Mouse (Mus musculus): ENCODE measurements at regions not wholly inside any gene's neighbourhood (a gene's known extent, or its start where the extent isn't known, plus 50 kb on each side); places are given as distances from the start of the nearest gene placed in this dataset.
A peak's percentile ranks its signal among the peaks of the same experiment; 100 is the strongest.

DNA sequence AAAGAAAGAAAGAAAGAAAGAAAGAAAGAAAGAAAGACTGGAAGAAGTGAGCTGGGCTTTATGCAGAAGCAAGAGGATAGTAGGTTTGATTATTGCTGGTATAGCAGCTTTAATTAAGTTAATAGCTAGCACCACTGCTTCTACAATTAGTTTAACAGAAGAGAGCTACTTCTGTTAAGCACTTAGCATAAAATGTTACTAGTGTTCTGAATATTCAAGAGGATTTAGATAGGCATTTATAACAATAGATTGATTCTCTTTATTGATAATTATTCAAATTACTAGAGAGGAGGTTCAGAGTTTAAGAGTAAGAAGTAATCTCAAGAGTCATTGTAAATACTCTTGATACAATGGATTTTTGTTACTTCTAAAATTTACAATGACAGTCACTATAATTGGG, 346.1 kb upstream of the Pdgfd start:
- no peaks in the 10 kb centered on the region for H3K27me3 ChIP-seq (ENCODE audit: control insufficient read depth, insufficient read depth, low read length, poor library complexity, severe bottlenecking)
- no peak overlapping the region for H3K9ac ChIP-seq (ENCODE audit: low read depth, poor library complexity, severe bottlenecking)
- H3K9me3 ChIP-seq (replicated peaks; ENCODE audit: control insufficient read depth, insufficient read depth, low read length, poor library complexity, severe bottlenecking): no peaks in the 10 kb centered on the region
- H3K36me3 ChIP-seq (ENCODE audit: control insufficient read depth, insufficient read depth, low read length, poor library complexity, severe bottlenecking): no peaks in the 10 kb centered on the region
- TF ChIP-seq CTCF (IDR thresholded peaks at IDR 0.05; ENCODE audit: low read depth, low read length) (no peak), EP300 (IDR thresholded peaks at IDR 0.05; ENCODE audit: insufficient read depth, low read depth, low read length) (no peak), POLR2A (IDR thresholded peaks at IDR 0.05; ENCODE audit: insufficient read depth, low read length) (no peak)
- H3K27ac ChIP-seq (ENCODE audit: insufficient read depth, low read length): no peak overlapping the region
- H3K4me3 ChIP-seq (ENCODE audit: low read depth, low read length): no peak overlapping the region
- no peaks in the 10 kb centered on the region for H3K4me1 ChIP-seq (ENCODE audit: control insufficient read depth, insufficient read depth, low read length)

GRCm38 (mm10) chr9:5828871-5829270, 339.5 kb upstream of the Pdgfd start:
- Histone ChIP-seq H3K4me1 (ENCODE audit: control insufficient read depth, insufficient read depth, low read length) (no peaks in the 10 kb centered on the region), H3K27me3 (ENCODE audit: control insufficient read depth, insufficient read depth, low read length, poor library complexity, severe bottlenecking) (no peaks in the 10 kb centered on the region)
- TF ChIP-seq POLR2A (IDR thresholded peaks at IDR 0.05; ENCODE audit: insufficient read depth, low read length) (no peak), EP300 (IDR thresholded peaks at IDR 0.05; ENCODE audit: insufficient read depth, low read depth, low read length) (no peak), CTCF (IDR thresholded peaks at IDR 0.05; ENCODE audit: low read depth, low read length) (no peak)

GRCm38 (mm10) chr9:5842381-5842780, 326.0 kb upstream of the Pdgfd start:
- H3K4me1 ChIP-seq (ENCODE audit: control insufficient read depth, insufficient read depth, low read length): no peaks in the 10 kb centered on the region
- no peak overlapping the region for H3K9ac ChIP-seq (ENCODE audit: low read depth, poor library complexity, severe bottlenecking)
- H3K27ac ChIP-seq (ENCODE audit: insufficient read depth, low read length): no peak overlapping the region
- H3K36me3 ChIP-seq (ENCODE audit: control insufficient read depth, insufficient read depth, low read length, poor library complexity, severe bottlenecking): no peaks in the 10 kb centered on the region
- TF ChIP-seq EP300 (IDR thresholded peaks at IDR 0.05; ENCODE audit: insufficient read depth, low read depth, low read length) (no peak), CTCF (IDR thresholded peaks at IDR 0.05; ENCODE audit: low read depth, low read length) (no peak), POLR2A (IDR thresholded peaks at IDR 0.05; ENCODE audit: insufficient read depth, low read length) (no peak)
- H3K9me3 ChIP-seq (replicated peaks; ENCODE audit: control insufficient read depth, insufficient read depth, low read length, poor library complexity, severe bottlenecking): 0 out of 2 replicates have a peak, but pooled peaks cover 2% of the 10 kb centered on the region
- no peak overlapping the region for H3K4me3 ChIP-seq (ENCODE audit: low read depth, low read length)
- H3K27me3 ChIP-seq (ENCODE audit: control insufficient read depth, insufficient read depth, low read length, poor library complexity, severe bottlenecking): no peaks in the 10 kb centered on the region

More at GRCm38 (mm10) chr9:5828871-5829270, 339.5 kb upstream of the Pdgfd start:
- Histone ChIP-seq H3K4me3 (ENCODE audit: low read depth, low read length) (no peak overlapping the region), H3K9ac (ENCODE audit: low read depth, poor library complexity, severe bottlenecking) (no peak overlapping the region), H3K27ac (ENCODE audit: insufficient read depth, low read length) (no peak overlapping the region), H3K36me3 (ENCODE audit: control insufficient read depth, insufficient read depth, low read length, poor library complexity, severe bottlenecking) (no peaks in the 10 kb centered on the region), H3K9me3 (replicated peaks; ENCODE audit: control insufficient read depth, insufficient read depth, low read length, poor library complexity, severe bottlenecking) (no peaks in the 10 kb centered on the region)

- Histone ChIP-seq H3K27me3 (ENCODE audit: control insufficient read depth, insufficient read depth, low read length, poor library complexity, severe bottlenecking) (no peaks in the 10 kb centered on the region), H3K9me3 (replicated peaks; ENCODE audit: control insufficient read depth, insufficient read depth, low read length, poor library complexity, severe bottlenecking) (no peaks in the 10 kb centered on the region), H3K27ac (ENCODE audit: insufficient read depth, low read length) (no peak overlapping the region), H3K4me3 (ENCODE audit: low read depth, low read length) (no peak overlapping the region), H3K9ac (ENCODE audit: low read depth, poor library complexity, severe bottlenecking) (no peak overlapping the region), H3K4me1 (ENCODE audit: control insufficient read depth, insufficient read depth, low read length) (no peaks in the 10 kb centered on the region), H3K36me3 (ENCODE audit: control insufficient read depth, insufficient read depth, low read length, poor library complexity, severe bottlenecking) (no peaks in the 10 kb centered on the region)
- TF ChIP-seq EP300 (IDR thresholded peaks at IDR 0.05; ENCODE audit: insufficient read depth, low read depth, low read length) (no peak), CTCF (IDR thresholded peaks at IDR 0.05; ENCODE audit: low read depth, low read length) (no peak), POLR2A (IDR thresholded peaks at IDR 0.05; ENCODE audit: insufficient read depth, low read length) (no peak)
Observed at GRCm38 (mm10) chr9:5879725-5880124, 288.7 kb upstream of the Pdgfd start.

- Histone ChIP-seq H3K27me3 (ENCODE audit: control insufficient read depth, insufficient read depth, low read length, poor library complexity, severe bottlenecking) (no peaks in the 10 kb centered on the region), H3K4me1 (ENCODE audit: control insufficient read depth, insufficient read depth, low read length) (no peaks in the 10 kb centered on the region), H3K4me3 (ENCODE audit: low read depth, low read length) (no peak overlapping the region), H3K9me3 (replicated peaks; ENCODE audit: control insufficient read depth, insufficient read depth, low read length, poor library complexity, severe bottlenecking) (peaks cover 31% of the 10 kb centered on the region), H3K9ac (ENCODE audit: low read depth, poor library complexity, severe bottlenecking) (no peak overlapping the region), H3K27ac (ENCODE audit: insufficient read depth, low read length) (no peak overlapping the region), H3K36me3 (ENCODE audit: control insufficient read depth, insufficient read depth, low read length, poor library complexity, severe bottlenecking) (no peaks in the 10 kb centered on the region)
- TF ChIP-seq POLR2A (IDR thresholded peaks at IDR 0.05; ENCODE audit: insufficient read depth, low read length) (no peak), CTCF (IDR thresholded peaks at IDR 0.05; ENCODE audit: low read depth, low read length) (no peak), EP300 (IDR thresholded peaks at IDR 0.05; ENCODE audit: insufficient read depth, low read depth, low read length) (no peak)
Observed at GRCm38 (mm10) chr9:5922526-5922925, 245.9 kb upstream of the Pdgfd start.

- Histone ChIP-seq H3K27ac (ENCODE audit: insufficient read depth, low read length) (0 out of 2 replicates have a peak overlapping the region, but pooled peaks have one; percentile 21), H3K4me1 (ENCODE audit: control insufficient read depth, insufficient read depth, low read length) (no peaks in the 10 kb centered on the region), H3K27me3 (ENCODE audit: control insufficient read depth, insufficient read depth, low read length, poor library complexity, severe bottlenecking) (no peaks in the 10 kb centered on the region), H3K9ac (ENCODE audit: low read depth, poor library complexity, severe bottlenecking) (no peak overlapping the region), H3K4me3 (ENCODE audit: low read depth, low read length) (no peak overlapping the region), H3K9me3 (replicated peaks; ENCODE audit: control insufficient read depth, insufficient read depth, low read length, poor library complexity, severe bottlenecking) (peaks cover 16% of the 10 kb centered on the region), H3K36me3 (ENCODE audit: control insufficient read depth, insufficient read depth, low read length, poor library complexity, severe bottlenecking) (no peaks in the 10 kb centered on the region)
- TF ChIP-seq POLR2A (IDR thresholded peaks at IDR 0.05; ENCODE audit: insufficient read depth, low read length): no peak
- TF ChIP-seq EP300 (IDR thresholded peaks at IDR 0.05; ENCODE audit: insufficient read depth, low read depth, low read length): 0 out of 2 replicates have a peak, but pooled peaks have one; percentile 44
Observed at GRCm38 (mm10) chr9:5928166-5928850, 240.1 kb upstream of the Pdgfd start.
